Mouse (Mus musculus) embryonic fibroblast, embryonic 13.5 days (primary cell): ENCODE results near the gene Gm5460. TPM values are rescaled to one million over a fixed set of nuclear protein-coding genes. Genes with fewer than 3 reads are reported as not detected.

ENCODE experiments used
- H3K27ac ChIP-seq: 2 replicates; pipeline ENCODE4 v1.5.1; 2012; ENCODE audit warnings: low read length, control low read depth, inconsistent platforms; ENCODE audit not compliant: insufficient read depth
- H3K4me1 ChIP-seq: 2 replicates; pipeline ENCODE4 v1.6.1; 2011; ENCODE audit warnings: low read length; ENCODE audit not compliant: control insufficient read depth, insufficient read depth
- H3K4me3 ChIP-seq: 2 replicates; pipeline ENCODE4 v1.5.1; 2011; ENCODE audit warnings: mild to moderate bottlenecking, control low read depth, low read length; ENCODE audit not compliant: insufficient read depth
- CTCF ChIP-seq: IDR thresholded peaks from 2 replicates; pipeline ENCODE4 v1.5.1; 2011; ENCODE audit warnings: mild to moderate bottlenecking, control low read depth, low read length, moderate library complexity, borderline replicate concordance; ENCODE audit not compliant: insufficient read depth
- POLR2A ChIP-seq: IDR thresholded peaks from 2 replicates; pipeline ENCODE4 v1.6.1; 2011; ENCODE audit warnings: low read depth, mild to moderate bottlenecking, control low read depth, low read length, moderate library complexity
- polyA plus RNA-seq: library from polyadenylated mRNA; stranded (reverse); fragments of >200 nt; gene quantifications from 2 replicates; pipeline ENCODE4 v1.2.4, GENCODE M21; 2011; ENCODE audit warnings: low read depth; ENCODE audit not compliant: missing spikeins, insufficient read length

Gene Gm5460
- polyA plus RNA-seq, 1 experiment: not detected

DNA sequence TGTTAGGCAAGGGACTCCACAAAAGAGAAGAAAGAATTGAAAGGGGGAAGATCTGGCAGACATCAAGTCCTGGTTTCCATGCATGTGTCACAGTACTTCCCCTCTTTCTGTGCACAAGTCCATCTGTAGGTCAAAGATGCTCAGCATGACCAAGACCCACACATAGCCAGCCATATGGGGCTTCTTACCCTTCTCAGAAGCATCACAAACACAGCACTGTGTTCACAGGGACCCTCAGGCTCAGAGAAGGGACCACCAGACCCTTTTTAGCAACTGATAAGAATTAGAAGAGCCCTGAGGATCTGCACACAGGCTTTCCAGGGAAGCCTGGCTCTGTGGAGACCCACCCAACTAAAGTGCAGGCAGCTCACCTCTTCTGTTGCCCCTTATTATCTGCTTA lies 16.5 kb upstream of the Gm5460 start:
- no peak overlapping the region for H3K27ac ChIP-seq
- H3K4me3 ChIP-seq: no peak overlapping the region
- no peak for TF ChIP-seq CTCF
- no peak for TF ChIP-seq POLR2A
- no peaks in the 10 kb centered on the region for H3K4me1 ChIP-seq

DNA sequence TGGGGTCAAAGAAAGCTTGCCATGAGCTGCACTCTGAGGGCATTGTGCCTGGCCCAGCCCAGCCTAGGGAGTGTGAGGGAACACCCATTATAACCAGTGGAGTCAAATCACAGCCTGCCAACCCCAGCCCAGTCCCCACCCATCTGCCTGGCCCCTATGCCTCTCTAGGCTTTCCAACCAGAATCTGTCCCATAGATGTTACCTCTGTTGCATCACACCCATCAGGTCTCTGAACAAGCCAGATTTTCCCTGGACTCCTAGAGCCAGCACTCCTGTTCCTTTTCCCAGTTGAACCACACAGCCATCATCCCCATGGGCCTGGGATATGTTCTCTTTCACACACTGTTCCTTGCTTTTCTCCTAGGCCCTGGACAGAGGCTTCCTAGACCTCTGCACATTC lies 15.1 kb upstream of the Gm5460 start:
- Histone ChIP-seq H3K27ac (no peak overlapping the region), H3K4me1 (no peaks in the 10 kb centered on the region), H3K4me3 (no peak overlapping the region)
- no peak for TF ChIP-seq POLR2A
- TF ChIP-seq CTCF: no peak

DNA sequence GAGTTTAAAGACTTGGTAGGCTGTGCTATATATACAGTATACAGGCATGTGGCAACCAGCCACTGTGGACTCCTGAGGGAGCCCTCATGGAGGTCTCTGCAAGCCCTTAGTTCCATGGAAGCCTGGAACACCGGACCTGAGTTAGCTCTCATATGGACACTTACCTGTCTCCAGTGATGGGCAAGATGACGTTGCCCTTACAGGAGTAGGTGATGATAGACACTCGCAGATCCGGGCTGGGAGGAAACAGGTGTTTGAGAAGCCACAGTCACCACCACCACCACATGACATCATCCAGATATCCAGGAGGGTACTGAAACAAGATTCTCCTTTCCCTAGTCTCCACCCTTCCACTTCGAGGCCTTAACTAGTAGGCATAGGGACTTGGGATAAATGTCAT lies 14.2 kb upstream of the Gm5460 start:
- no peak overlapping the region for H3K4me3 ChIP-seq
- no peak overlapping the region for H3K27ac ChIP-seq
- TF ChIP-seq CTCF (no peak), POLR2A (no peak)
- no peaks in the 10 kb centered on the region for H3K4me1 ChIP-seq

DNA sequence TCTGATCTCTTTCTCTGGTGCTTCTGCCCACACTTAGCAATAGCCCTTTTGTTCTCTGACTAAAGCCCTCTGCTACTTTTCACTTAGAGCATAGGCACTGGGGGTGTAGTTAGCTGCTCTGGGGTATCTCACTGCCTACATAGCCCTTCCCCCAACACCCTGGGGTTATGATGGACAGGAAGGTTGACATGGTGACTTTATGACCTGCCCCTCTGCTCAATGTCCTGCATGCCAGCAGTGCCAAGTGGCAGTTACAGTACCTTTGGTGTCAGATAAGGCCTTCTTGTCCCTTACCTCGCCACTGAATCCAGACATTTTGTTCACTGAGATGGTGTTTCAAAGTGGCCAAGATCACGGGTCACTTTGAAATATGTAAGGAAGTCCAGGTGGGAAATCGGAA lies 1.5 kb upstream of the Gm5460 start, which contains the start of gene Gm30083:
TSS of gene Gm30083 (minus strand) at position 120 of the 400 bp plus-strand sequence.
- Histone ChIP-seq H3K4me1 (no peaks in the 10 kb centered on the region), H3K4me3 (no peak within 1 kb of the TSS), H3K27ac (no peak within 1 kb of the TSS)
- no peak for TF ChIP-seq CTCF
- TF ChIP-seq POLR2A: no peak

DNA sequence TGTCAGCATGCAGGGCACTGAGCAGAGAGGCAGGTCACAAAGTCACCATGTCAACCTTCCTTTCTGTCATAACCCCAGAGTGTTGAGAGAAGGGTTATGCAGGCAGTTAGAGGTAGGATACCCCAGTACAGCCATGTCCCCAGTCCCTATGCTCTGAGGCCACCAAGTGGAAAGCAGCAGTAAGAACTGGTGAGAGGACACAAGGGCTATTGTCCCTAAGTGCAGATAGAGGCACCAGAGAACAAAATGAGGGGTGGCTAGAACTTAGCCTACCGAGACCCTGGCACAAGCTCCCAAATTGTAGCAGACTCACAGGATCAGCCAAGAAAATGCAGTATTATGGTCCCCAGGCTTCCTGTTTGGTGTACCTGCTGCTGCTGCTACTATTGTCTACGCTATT lies 380 bp downstream of the Gm5460 start:
- H3K4me1 ChIP-seq: no peaks in the 10 kb centered on the region
- no peak overlapping the region for H3K4me3 ChIP-seq
- TF ChIP-seq POLR2A (no peak), CTCF (no peak)
- no peak overlapping the region for H3K27ac ChIP-seq

DNA sequence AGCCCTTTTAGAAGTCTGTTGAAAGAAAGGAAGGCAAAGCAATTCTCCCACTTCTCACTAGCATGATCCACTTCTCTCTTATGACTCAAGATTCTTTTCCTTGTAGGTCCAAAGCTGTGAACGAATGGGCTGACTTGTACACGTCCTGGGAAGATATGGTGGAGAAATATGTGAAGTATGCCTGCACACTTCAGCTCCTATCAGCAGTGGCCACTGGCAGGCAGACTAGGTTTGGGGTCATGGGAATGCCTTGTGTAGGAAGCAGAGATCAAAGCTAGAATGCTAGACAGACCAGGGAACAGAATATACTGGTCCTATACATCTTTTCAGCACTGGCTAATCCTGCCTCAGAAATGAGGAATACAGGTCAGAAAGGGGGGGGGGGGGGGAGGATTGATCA lies 10.2 kb downstream of the Gm5460 start:
- no peak overlapping the region for H3K27ac ChIP-seq
- no peaks in the 10 kb centered on the region for H3K4me1 ChIP-seq
- TF ChIP-seq POLR2A (no peak), CTCF (no peak)
- H3K4me3 ChIP-seq: no peak overlapping the region

DNA sequence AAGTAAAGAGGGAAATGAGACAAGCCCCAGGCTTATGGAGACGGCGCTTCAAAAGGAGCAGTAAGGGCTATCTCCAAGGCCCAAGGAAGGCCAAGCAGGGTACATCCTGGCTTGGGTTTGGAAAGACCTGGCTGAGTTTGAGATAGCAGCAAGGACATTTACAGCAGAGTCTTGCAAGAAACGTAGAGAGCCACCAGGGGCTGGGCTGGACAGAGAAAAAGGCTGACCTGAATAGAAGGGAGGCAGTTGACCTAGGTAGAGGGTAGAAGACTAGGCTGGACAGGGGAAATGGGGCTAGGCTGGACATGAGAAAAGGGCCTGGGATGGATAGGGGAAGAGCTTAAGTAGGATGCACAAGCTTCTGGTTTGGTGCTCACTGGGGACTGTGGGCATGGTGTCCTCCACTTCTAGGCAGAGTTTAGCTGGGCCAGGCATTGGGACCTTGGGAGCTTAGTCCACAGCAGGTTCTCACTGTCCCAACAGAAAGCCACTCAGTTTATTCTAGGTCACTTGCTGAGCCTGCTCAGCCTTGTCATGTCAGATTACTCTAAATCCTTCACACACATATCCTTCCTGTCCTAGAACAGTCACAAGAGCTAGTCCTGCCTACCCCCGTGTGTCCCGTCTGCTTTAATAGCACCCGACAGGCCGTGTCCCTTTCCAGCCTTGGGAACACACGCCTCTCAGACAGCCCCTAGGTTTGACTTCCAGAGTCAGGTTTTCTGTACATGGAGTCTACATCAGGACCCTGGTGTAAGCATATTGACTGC lies 17.5 kb downstream of the Gm5460 start:
- H3K4me3 ChIP-seq: no peak overlapping the region
- H3K27ac ChIP-seq: no peak overlapping the region
- TF ChIP-seq POLR2A: no peak
- TF ChIP-seq CTCF: no peak
- no peaks in the 10 kb centered on the region for H3K4me1 ChIP-seq

DNA sequence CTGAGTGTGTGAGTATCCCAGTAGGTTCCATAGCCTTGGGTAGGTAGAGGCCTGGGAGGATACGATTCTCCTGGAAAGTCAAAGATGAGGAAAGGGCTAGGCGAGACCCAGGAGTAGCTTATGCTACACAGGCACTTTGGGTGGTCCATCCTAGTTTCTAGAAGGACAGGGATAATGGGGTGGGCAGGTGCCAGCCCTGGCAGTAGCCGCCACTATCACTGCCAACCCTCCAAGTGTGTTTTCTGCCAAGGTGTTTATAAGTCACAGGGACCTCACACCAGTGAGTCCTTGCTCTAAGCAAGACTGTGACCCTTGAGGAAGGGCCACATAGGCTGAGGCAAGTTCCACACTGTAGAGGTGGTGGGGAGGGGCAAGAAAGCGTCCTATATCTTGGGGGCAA lies 24.7 kb downstream of the Gm5460 start:
- Histone ChIP-seq H3K4me3 (no peak overlapping the region), H3K27ac (no peak overlapping the region), H3K4me1 (no peaks in the 10 kb centered on the region)
- TF ChIP-seq POLR2A: no peak
- no peak for TF ChIP-seq CTCF

DNA sequence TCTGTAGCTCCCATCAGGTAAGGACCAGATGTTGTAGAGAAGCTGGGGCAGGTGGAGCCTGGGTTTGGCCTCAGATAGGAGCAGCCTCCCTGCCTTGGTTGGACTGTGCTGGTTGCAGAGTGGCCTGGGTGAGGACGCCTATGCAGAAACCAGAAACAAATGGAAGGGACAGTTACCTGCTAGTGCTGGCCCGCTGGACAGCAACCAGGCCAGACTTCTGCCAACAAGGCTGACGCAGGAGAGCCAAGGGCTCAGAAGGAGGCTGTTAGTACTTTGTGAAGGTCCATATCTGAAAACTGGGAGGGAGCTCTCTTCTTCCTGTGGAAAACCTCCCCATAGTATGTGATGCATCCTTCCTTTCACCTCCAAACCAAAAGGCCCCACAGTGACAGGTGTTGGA lies 26.8 kb downstream of the Gm5460 start:
- Histone ChIP-seq H3K27ac (no peak overlapping the region), H3K4me3 (no peak overlapping the region), H3K4me1 (no peaks in the 10 kb centered on the region)
- TF ChIP-seq POLR2A: no peak
- no peak for TF ChIP-seq CTCF

DNA sequence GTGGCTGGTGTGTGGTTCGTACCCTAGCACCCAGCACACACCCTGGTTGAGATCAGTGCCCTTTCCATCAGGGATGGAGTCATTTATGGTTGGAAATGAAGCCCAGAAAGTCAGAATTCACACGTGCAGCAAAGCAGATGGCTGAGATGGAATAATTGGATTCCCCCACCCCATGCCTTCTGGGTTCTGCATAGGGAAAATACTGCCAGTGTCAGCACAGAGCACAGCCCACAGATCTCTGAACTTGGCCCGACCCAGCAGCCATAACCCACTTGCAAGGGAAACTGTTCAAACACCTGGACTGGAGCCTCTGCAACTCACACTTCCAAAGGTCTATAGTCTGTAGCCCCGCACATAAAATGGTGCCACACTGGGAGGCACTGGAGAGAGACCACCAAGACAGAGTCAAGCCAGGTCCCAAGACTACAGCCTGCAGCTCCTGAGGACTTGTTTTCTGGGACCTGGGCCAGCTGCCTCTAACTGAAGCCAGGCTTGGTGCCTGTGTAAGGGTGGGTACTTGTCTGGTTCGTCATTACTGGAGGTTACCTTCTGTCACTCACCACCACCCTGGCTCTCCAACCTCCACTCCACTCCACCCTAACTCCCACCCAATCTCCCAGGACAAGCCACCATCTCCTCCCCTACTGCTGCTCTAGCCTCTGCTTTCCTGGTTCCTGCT lies 33.7 kb downstream of the Gm5460 start:
- H3K27ac ChIP-seq: no peak overlapping the region
- no peak overlapping the region for H3K4me3 ChIP-seq
- no peaks in the 10 kb centered on the region for H3K4me1 ChIP-seq
- TF ChIP-seq POLR2A (no peak), CTCF (no peak)
